ENCODE assay signal across 22 mouse cellular contexts in genomic region chr13:49114921-49115320, GRCm38 (mm10). TPM values are rescaled to one million over a fixed set of nuclear protein-coding genes. Genes with fewer than 3 reads are reported as not detected.
DNase-seq lines count a peak whose midpoint lies in the region; TF ChIP-seq lines count a peak whose summit lies in the region.
"Had no signal": no experiment of that assay in that cellular context is flagged by ENCODE, and none has a peak within 500 bp of the region (broad histone marks: within the 10 kb centered on the region; RNA-seq: fewer than 3 reads in every experiment).

No protein-coding gene starts in this region.

- 40% methylated on average over 14 of the region's 14 CpGs for WGBS in cerebellum, adult 2 months
- WGBS in embryonic facial prominence, embryonic 10.5 days, result 88% methylated on average over 14 of the region's 14 CpGs

- no peaks in the 10 kb centered on the region for H3K36me3 ChIP-seq in embryonic facial prominence, embryonic 10.5 days (replicated peaks)
- H3K36me3 ChIP-seq: embryonic facial prominence, embryonic 13.5 days; embryonic facial prominence, embryonic 15.5 days; forebrain, embryonic 12.5 days; G1E had no signal

- H3K27ac ChIP-seq in cerebellum, adult 2 months (ENCODE audit: insufficient read depth, low read length), result no peak overlapping the region
- peak overlapping the region; percentile 84 for H3K27ac ChIP-seq in gastrocnemius, adult 2 months
- H3K27ac ChIP-seq in embryonic facial prominence, embryonic 10.5 days (replicated peaks), result no peak overlapping the region
- H3K27ac ChIP-seq: embryonic facial prominence, embryonic 13.5 days; embryonic facial prominence, embryonic 15.5 days; forebrain, embryonic 10.5 days; forebrain, embryonic 12.5 days had no signal

- no peak for TF ChIP-seq CTCF in cerebellum, adult 2 months (IDR thresholded peaks at IDR 0.05; ENCODE audit: borderline replicate concordance, insufficient read depth, low read depth, low read length)
- TF ChIP-seq CTCF in gastrocnemius, adult 2 months (IDR thresholded peaks at IDR 0.05), result no peak

- intact Hi-C loops in gastrocnemius, adult 2 months (cut with DNase I), result no loop called here
- intact Hi-C loops in gastrocnemius, postnatal 14 days (cut with DNase I; ENCODE audit: low total_unique reads), result no loop called here

- peak overlapping the region; percentile 8 for H3K4me3 ChIP-seq in cerebellum, adult 2 months (replicated peaks; ENCODE audit: insufficient read depth, low read depth, low read length)
- no peak overlapping the region for H3K4me3 ChIP-seq in gastrocnemius, adult 2 months
- H3K4me3 ChIP-seq in embryonic facial prominence, embryonic 10.5 days, result no peak overlapping the region
- H3K4me3 ChIP-seq: embryonic facial prominence, embryonic 13.5 days; embryonic facial prominence, embryonic 15.5 days; erythroblast, embryonic 14.5 days; forebrain, embryonic 10.5 days; forebrain, embryonic 12.5 days had no signal

- H3K9me3 ChIP-seq in embryonic facial prominence, embryonic 10.5 days, result no peaks in the 10 kb centered on the region
- H3K9me3 ChIP-seq: embryonic facial prominence, embryonic 13.5 days; embryonic facial prominence, embryonic 15.5 days; forebrain, embryonic 10.5 days; forebrain, embryonic 12.5 days; G1E had no signal

- no peak for TF ChIP-seq POLR2A in cerebellum, adult 2 months (IDR thresholded peaks at IDR 0.05; ENCODE audit: borderline replicate concordance, insufficient read depth, low read length)

- no peaks in the 10 kb centered on the region for H3K27me3 ChIP-seq in cerebellum, adult 2 months (ENCODE audit: control insufficient read depth, insufficient read depth, low read length)
- no peaks in the 10 kb centered on the region for H3K27me3 ChIP-seq in embryonic facial prominence, embryonic 10.5 days (replicated peaks; ENCODE audit: low read depth, poor library complexity, severe bottlenecking)
- H3K27me3 ChIP-seq: CH12.LX; embryonic facial prominence, embryonic 13.5 days; embryonic facial prominence, embryonic 15.5 days; forebrain, embryonic 12.5 days had no signal

- H3K4me1 ChIP-seq in cerebellum, adult 2 months (ENCODE audit: control insufficient read depth, insufficient read depth, low read length), result peaks cover 42% of the 10 kb centered on the region
- peaks cover under 1% of the 10 kb centered on the region; the same call in 1 of the 2 replicates for H3K4me1 ChIP-seq in embryonic facial prominence, embryonic 10.5 days

- DNase-seq in cerebellum, adult 2 months, result peak in 1 of 2 experiments; percentile 55
- DNase-seq in cerebellum, adult 11 months, result no peak
- DNase-seq in gastrocnemius, adult 2 months, result peak; percentile 14
- DNase-seq in gastrocnemius, postnatal 14 days, result no peak
- peak; percentile 21 for DNase-seq in R1 (ENCODE audit: low read depth, low spot score)
- peak; percentile 65 for DNase-seq in brain, adult 2 months (ENCODE audit: low read depth, low spot score)
- DNase-seq in embryonic facial prominence, embryonic 10.5 days (ENCODE audit: low spot score), result no peak
- DNase-seq in left cerebral cortex, adult 9 months (ENCODE audit: low spot score in 2 of 2), result no peak
- DNase-seq: adrenal gland, adult 8-10 months; adrenal gland, postnatal 36 days; B cell, adult 2 months; cerebellum, adult 9-10 months; cerebellum, postnatal 10 days had no signal

RNA-seq across cellular contexts. Expression of gene Wnk2, which starts 32.9 kb away (rescaled TPM):
- polyA plus RNA-seq in cerebellum, adult 2 months (2012; rRNA removed), result 73.2 and 78.3 TPM in 2 replicates
- 10 to 100 TPM; 58.9 to 99.2 TPM for total RNA-seq in gastrocnemius, adult 2 months (2021)
- 10 to 100 TPM; 41.7 to 45.1 TPM for total RNA-seq in gastrocnemius, postnatal 14 days (2021)
- 2.7 and 2.8 TPM in 2 replicates for polyA plus RNA-seq in embryonic facial prominence, embryonic 10.5 days (2016; fragmentation: Nextera tagmentation; extraction: Ambion mirVana)
- polyA plus RNA-seq: activated CD4-positive, CD25-positive, alpha-beta regulatory T cell, adult 4 months; CD4-positive, CD25-positive, alpha-beta regulatory T cell, adult 4 months; erythroblast, embryonic 14.5 days; G1E had no signal

Comparison
In these comparisons a context has a peak if more than half of its experiments do, and no peak if none do; other contexts are left out.
1. DNase-seq: peak in gastrocnemius, adult 2 months (single experiment), R1 (single experiment) and brain, adult 2 months (single experiment); none in cerebellum, adult 11 months (single experiment), gastrocnemius, postnatal 14 days (single experiment), embryonic facial prominence, embryonic 10.5 days (single experiment) and left cerebral cortex, adult 9 months (0 of 2).